Mouse (Mus musculus): ENCODE measurements around the gene Ccndbp1. TPM values are rescaled to one million over a fixed set of nuclear protein-coding genes. Genes with fewer than 3 reads are reported as not detected.
"Not testable (repeated sequence)": the region's sequence is repeated elsewhere in the genome, so short reads cannot be mapped to it uniquely, and the experiment has no call there.

The Ccndbp1 gene
- total and polyA plus RNA-seq, 3 experiments, result 23.4 to 38.8 (median 33.4) TPM

GRCm38 (mm10) chr2:120971766-120972165 lies 36.4 kb upstream of the Ccndbp1 start:
- Histone ChIP-seq H3K27me3 (replicated peaks) (no peaks in the 10 kb centered on the region), H3K9me3 (replicated peaks; ENCODE audit: low read length) (no peaks in the 10 kb centered on the region), H3K9ac (ENCODE audit: insufficient read depth, low read depth) (no peak overlapping the region; the same call in 1 of the 2 replicates), H3K4me3 (replicated peaks in 1 of 3; ENCODE audit: low read depth in 2 of 3, low read length in 2 of 3, poor library complexity in 1 of 3) (no peak overlapping the region), H3K27ac (ENCODE audit: insufficient read depth, low read depth) (no peak overlapping the region), H3K79me2 (replicated peaks; ENCODE audit: control insufficient read depth, extremely low read depth, insufficient read depth, poor library complexity, severe bottlenecking) (peaks cover 32% of the 10 kb centered on the region), H3K4me2 (ENCODE audit: insufficient read depth, low read depth, poor library complexity, severe bottlenecking) (peak overlapping the region; percentile 99; the same call in 1 of the 2 replicates), H3K4me1 (ENCODE audit: control insufficient read depth in 1 of 2, insufficient read depth in 2 of 2) (peaks cover 0 to 29% of the 10 kb centered on the region in 2 experiments; a peak in 2 of 4 replicates), H3K36me3 (replicated peaks in 1 of 2; ENCODE audit: control insufficient read depth in 1 of 2, insufficient read depth in 1 of 2, low read length in 1 of 2) (peaks cover 0 to 9% of the 10 kb centered on the region in 2 experiments)
- no peak for DNase-seq (ENCODE audit: extremely low read depth)
- dilution Hi-C loops (cut with MboI; ENCODE audit: extremely low pct_ligation_motif_present, extremely low pct_unique_long_range_greater_than_20kb, low sequenced_read_pairs), result no loop called here
- no peak for TF ChIP-seq MAZ (IDR thresholded peaks at IDR 0.05; ENCODE audit: low read depth, low read length)
- no peak for TF ChIP-seq ZC3H11A (IDR thresholded peaks at IDR 0.05; ENCODE audit: low read depth, low read length)
- no peak for TF ChIP-seq JUN (IDR thresholded peaks at IDR 0.05; ENCODE audit: insufficient read depth, low read depth, low read length)
- no peak for TF ChIP-seq MYC (IDR thresholded peaks at IDR 0.05; ENCODE audit: low read depth, low read length)
- no peak for TF ChIP-seq TBP (conservative IDR thresholded peaks at IDR 0.05; ENCODE audit: low read depth, low read length)
- TF ChIP-seq CTCF (conservative IDR thresholded peaks at IDR 0.05 in 1 of 2, IDR thresholded peaks at IDR 0.05 in 1 of 2; ENCODE audit: low read depth in 2 of 2, low read length in 2 of 2), result no peak
- no peak for TF ChIP-seq POLR2A (IDR thresholded peaks at IDR 0.05; ENCODE audit: low read depth, low read length)
- TF ChIP-seq BHLHE40 (IDR thresholded peaks at IDR 0.05; ENCODE audit: low read depth, low read length), result no peak
- TF ChIP-seq EP300 (IDR thresholded peaks at IDR 0.05; ENCODE audit: low read length), result no peak
- no peak for TF ChIP-seq ETS1 (conservative IDR thresholded peaks at IDR 0.05; ENCODE audit: low read depth, low read length)
- no peak for TF ChIP-seq NRF1 (IDR thresholded peaks at IDR 0.05; ENCODE audit: low read depth, low read length)
- no peak for TF ChIP-seq NELFE (IDR thresholded peaks at IDR 0.05; ENCODE audit: low read depth, low read length)
- in situ Hi-C loops (cut with MboI; ENCODE audit: low pct_ligation_motif_present, low pct_unique_long_range_greater_than_20kb, low sequenced_read_pairs), result no loop called here

- H3K9ac ChIP-seq (ENCODE audit: insufficient read depth, low read depth); dilution Hi-C loops (cut with MboI; ENCODE audit: extremely low pct_ligation_motif_present, extremely low pct_unique_long_range_greater_than_20kb, low sequenced_read_pairs); H3K4me2 ChIP-seq (ENCODE audit: insufficient read depth, low read depth, poor library complexity, severe bottlenecking); H3K4me3 ChIP-seq (replicated peaks in 1 of 3; ENCODE audit: low read depth in 2 of 3, low read length in 2 of 3, poor library complexity in 1 of 3); H3K36me3 ChIP-seq (replicated peaks in 1 of 2; ENCODE audit: control insufficient read depth in 1 of 2, insufficient read depth in 1 of 2, low read length in 1 of 2); H3K27ac ChIP-seq (ENCODE audit: insufficient read depth, low read depth); in situ Hi-C loops (cut with MboI; ENCODE audit: low pct_ligation_motif_present, low pct_unique_long_range_greater_than_20kb, low sequenced_read_pairs); H3K27me3 ChIP-seq (replicated peaks); H3K9me3 ChIP-seq (replicated peaks; ENCODE audit: low read length); DNase-seq (ENCODE audit: extremely low read depth): not testable (repeated sequence)
- Histone ChIP-seq H3K4me1 (ENCODE audit: control insufficient read depth in 1 of 2, insufficient read depth in 2 of 2) (peaks cover 0 to 29% of the 10 kb centered on the region in 2 experiments; a peak in 2 of 4 replicates), H3K79me2 (replicated peaks; ENCODE audit: control insufficient read depth, extremely low read depth, insufficient read depth, poor library complexity, severe bottlenecking) (peaks cover 27% of the 10 kb centered on the region)
Observed at GRCm38 (mm10) chr2:120972257-120972656, 35.9 kb upstream of the Ccndbp1 start.

- H3K27ac ChIP-seq (ENCODE audit: insufficient read depth, low read depth), result no peak overlapping the region
- H3K36me3 ChIP-seq (replicated peaks in 1 of 2; ENCODE audit: control insufficient read depth in 1 of 2, insufficient read depth in 1 of 2, low read length in 1 of 2), result peaks cover 0 to 2% of the 10 kb centered on the region in 2 experiments
- no peaks in the 10 kb centered on the region for H3K9me3 ChIP-seq (replicated peaks; ENCODE audit: low read length)
- DNase-seq (ENCODE audit: extremely low read depth), result no peak
- TF ChIP-seq CTCF (conservative IDR thresholded peaks at IDR 0.05 in 1 of 2, IDR thresholded peaks at IDR 0.05 in 1 of 2; ENCODE audit: low read depth in 2 of 2, low read length in 2 of 2) (0 out of 4 replicates have a peak, but pooled peaks of 1 of the 2 experiments have one; percentile 2), JUN (IDR thresholded peaks at IDR 0.05; ENCODE audit: insufficient read depth, low read depth, low read length) (no peak)
- in situ Hi-C loops (cut with MboI; ENCODE audit: low pct_ligation_motif_present, low pct_unique_long_range_greater_than_20kb, low sequenced_read_pairs) (no loop called here), dilution Hi-C loops (cut with MboI; ENCODE audit: extremely low pct_ligation_motif_present, extremely low pct_unique_long_range_greater_than_20kb, low sequenced_read_pairs) (no loop called here)
- peaks cover 0 to 29% of the 10 kb centered on the region in 2 experiments; a peak in 2 of 4 replicates for H3K4me1 ChIP-seq (ENCODE audit: control insufficient read depth in 1 of 2, insufficient read depth in 2 of 2)
- no peak overlapping the region for H3K9ac ChIP-seq (ENCODE audit: insufficient read depth, low read depth)
- H3K4me2 ChIP-seq (ENCODE audit: insufficient read depth, low read depth, poor library complexity, severe bottlenecking), result no peak overlapping the region
- H3K79me2 ChIP-seq (replicated peaks; ENCODE audit: control insufficient read depth, extremely low read depth, insufficient read depth, poor library complexity, severe bottlenecking), result peaks cover 24% of the 10 kb centered on the region
- H3K27me3 ChIP-seq (replicated peaks), result no peaks in the 10 kb centered on the region
- no peak overlapping the region for H3K4me3 ChIP-seq (replicated peaks in 1 of 3; ENCODE audit: low read depth in 2 of 3, low read length in 2 of 3, poor library complexity in 1 of 3)
Observed at GRCm38 (mm10) chr2:120972964-120973363, 35.2 kb upstream of the Ccndbp1 start.

All from CH12.LX (cell line).